Mouse (Mus musculus): ENCODE data around the gene Phf1.

Gene Phf1

DNA sequence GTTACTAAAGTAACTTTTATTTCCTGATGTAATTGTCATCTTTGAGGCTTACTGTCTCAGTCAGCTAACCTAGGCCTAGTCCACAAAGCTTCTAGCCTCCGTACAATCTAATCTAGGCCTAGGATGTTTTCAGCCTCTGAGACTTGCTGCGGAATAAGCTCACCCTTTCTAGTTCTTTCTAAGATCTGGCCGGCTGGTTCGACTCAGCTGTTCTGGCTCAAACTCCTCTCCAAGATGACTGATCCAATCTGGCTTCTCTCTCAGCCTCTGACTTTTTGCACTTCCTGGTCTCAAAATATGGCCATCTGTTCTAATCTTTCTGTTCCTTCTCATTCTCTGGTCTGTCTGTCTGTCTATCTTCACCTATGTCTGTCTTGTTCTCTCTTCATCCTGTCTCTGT lies 50.5 kb downstream of the Phf1 start:
- DNase-seq, result no peak

DNA sequence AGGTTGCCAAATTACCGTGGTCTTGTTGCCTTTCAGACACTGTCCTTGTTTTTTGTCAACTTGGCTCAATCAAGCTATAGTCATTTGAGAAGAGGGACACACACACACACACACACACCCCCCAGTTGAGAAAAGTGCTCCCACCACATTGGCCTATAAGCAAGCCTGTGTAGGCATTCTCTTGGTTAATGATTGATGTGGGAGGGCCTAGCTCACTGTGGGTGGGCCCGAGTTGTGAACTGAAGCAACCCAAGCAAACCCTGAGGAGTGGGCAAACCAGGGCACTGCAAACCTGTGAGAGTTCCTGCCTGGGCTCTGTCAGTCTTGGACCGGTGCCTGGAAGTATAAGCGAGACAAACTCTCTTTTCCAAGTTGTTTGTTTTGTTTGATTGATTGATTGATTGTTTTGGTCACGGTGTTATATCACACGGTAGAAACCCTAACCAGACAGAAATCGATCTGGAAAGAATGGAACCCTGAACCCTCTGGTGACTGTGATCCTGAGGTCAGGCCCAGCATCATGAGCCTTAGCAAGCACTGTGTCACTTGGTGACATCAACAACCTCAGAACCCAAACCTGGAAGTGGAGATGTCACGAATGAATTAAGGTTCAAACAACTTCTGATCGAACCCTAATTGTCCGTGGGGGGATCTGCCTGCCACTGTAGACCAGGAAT lies 52.8 kb downstream of the Phf1 start:
- DNase-seq, result no peak
